Mouse (Mus musculus) myocyte (in vitro differentiated cells): ENCODE results near the gene Fbxo30.

Source experiments
- E2F4 ChIP-seq: IDR thresholded peaks from one replicate; pipeline ENCODE4 v1.6.1; 2011; ENCODE audit warnings: mild to moderate bottlenecking, control low read depth, moderate library complexity; ENCODE audit not compliant: insufficient read depth
- MYOD1 ChIP-seq, 3 experiments: IDR thresholded peaks; one replicate each; pipeline ENCODE4 v1.6.1; 2011; ENCODE audit warnings: control low read depth in 2 of 3, low read depth in 2 of 3, mild to moderate bottlenecking in 2 of 3, moderate library complexity in 1 of 3; ENCODE audit not compliant: insufficient read length in 2 of 3, control insufficient read depth in 1 of 3
- POLR2A ChIP-seq: IDR thresholded peaks from one replicate; pipeline ENCODE4 v1.6.1; 2011; ENCODE audit warnings: low read depth, mild to moderate bottlenecking, control low read depth, moderate library complexity; ENCODE audit not compliant: insufficient read length
- POLR2AphosphoS2 ChIP-seq: IDR thresholded peaks from one replicate; pipeline ENCODE4 v1.6.1; 2011; ENCODE audit warnings: low read depth, control low read depth; ENCODE audit not compliant: insufficient read length
- TCF12 ChIP-seq: IDR thresholded peaks from one replicate; pipeline ENCODE4 v1.6.1; 2011; ENCODE audit warnings: mild to moderate bottlenecking, control low read depth; ENCODE audit not compliant: poor library complexity, insufficient read depth, severe bottlenecking

DNA sequence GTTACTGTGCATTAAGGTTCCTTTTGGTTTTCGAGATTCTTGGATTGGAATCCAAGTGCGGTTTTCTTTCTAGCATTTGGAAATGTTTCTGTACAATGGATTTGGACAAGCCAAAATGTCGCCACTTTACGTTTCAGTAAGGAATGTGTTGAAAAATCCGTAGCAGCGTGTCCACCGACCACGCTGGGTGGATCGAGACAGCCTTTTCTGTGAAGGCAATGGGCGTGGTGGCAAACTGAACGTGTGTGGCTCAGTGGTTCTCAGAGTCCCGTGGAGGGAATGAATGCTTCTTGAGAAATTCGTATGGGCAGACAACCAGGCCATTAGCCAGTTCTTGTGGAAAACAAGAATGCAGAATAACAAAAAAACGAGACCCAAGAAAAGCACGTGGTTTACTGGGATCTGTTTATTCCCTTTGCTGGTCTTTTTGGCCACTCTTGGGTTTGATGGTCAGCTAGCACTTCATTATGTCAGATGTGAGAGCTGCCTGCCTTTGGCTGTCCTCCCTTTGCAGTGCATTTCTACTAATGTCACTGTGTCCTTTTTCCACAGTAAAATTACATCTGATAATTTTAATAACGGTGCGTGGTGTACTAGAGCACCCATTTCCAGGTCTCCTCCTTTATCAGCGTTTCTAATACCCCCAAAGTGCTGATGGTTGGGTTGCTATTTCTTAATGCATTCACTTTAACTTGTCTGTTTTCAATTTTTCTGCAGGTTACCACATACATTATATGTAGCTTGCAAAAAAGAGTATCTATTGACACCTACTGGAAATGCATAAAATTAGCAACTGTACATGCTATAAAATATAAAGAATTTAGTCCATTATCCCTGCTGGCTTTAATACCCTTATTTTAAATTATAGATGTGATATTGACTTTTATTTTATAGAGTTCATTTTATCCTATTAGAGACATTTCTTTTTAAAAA is 63.7 kb downstream of the Fbxo30 start:
- TF ChIP-seq TCF12 (no peak), POLR2A (no peak), E2F4 (no peak), MYOD1 (IDR thresholded peaks at IDR 0.05; ENCODE audit: control insufficient read depth in 1 of 3, insufficient read length in 2 of 3, low read depth in 2 of 3) (no peak), POLR2AphosphoS2 (no peak)
